ENCODE assay signal across 8 mouse cellular contexts in genomic region chr8:44934850-44935497, GRCm38 (mm10). TPM values are rescaled to one million over a fixed set of nuclear protein-coding genes. Genes with fewer than 3 reads are reported as not detected.
DNase-seq lines count a peak whose midpoint lies in the region; ATAC-seq and TF ChIP-seq lines count a peak whose summit lies in the region.

Fat1 (plus strand) TSS chr8:44935447.

- H3K9ac ChIP-seq in ES-Bruce4 (ENCODE audit: low read depth, poor library complexity, severe bottlenecking), result peak within 1 kb of the TSS; percentile 85
- H3K9ac ChIP-seq in forebrain, embryonic 14.5 days (ENCODE audit: low read length), result peak within 1 kb of the TSS; percentile 70
- peak within 1 kb of the TSS; percentile 71 for H3K9ac ChIP-seq in heart, embryonic 15.5 days
- no peak within 1 kb of the TSS for H3K9ac ChIP-seq in liver, embryonic 14.5 days (replicated peaks)

- no peaks in the 10 kb centered on the region for H3K9me3 ChIP-seq in ES-Bruce4 (replicated peaks; ENCODE audit: control insufficient read depth, insufficient read depth, low read length, poor library complexity, severe bottlenecking)
- H3K9me3 ChIP-seq in forebrain, embryonic 14.5 days (replicated peaks; ENCODE audit: control insufficient read depth, low read length), result no peaks in the 10 kb centered on the region
- no peaks in the 10 kb centered on the region for H3K9me3 ChIP-seq in heart, embryonic 15.5 days (replicated peaks)
- no peaks in the 10 kb centered on the region for H3K9me3 ChIP-seq in liver, embryonic 14.5 days (ENCODE audit: control insufficient read depth, low read length)

- WGBS in forebrain, embryonic 14.5 days, result under 1% methylated on average over 49 of the region's 49 CpGs
- under 1% methylated on average over 48 of the region's 49 CpGs for WGBS in heart, embryonic 15.5 days
- WGBS in liver, embryonic 14.5 days (ENCODE audit: insufficient replicate concordance), result under 1% methylated on average over 49 of the region's 49 CpGs
- WGBS in olfactory bulb, adult 2 months, result under 1% methylated on average over 49 of the region's 49 CpGs

- peak; percentile 50 for TF ChIP-seq POLR2A in ES-Bruce4 (IDR thresholded peaks at IDR 0.05; ENCODE audit: insufficient read depth, low read length)
- TF ChIP-seq POLR2A in olfactory bulb, adult 2 months (IDR thresholded peaks at IDR 0.05; ENCODE audit: insufficient read depth, low read depth, low read length), result peak; percentile 61

- H3K4me3 ChIP-seq in ES-Bruce4 (ENCODE audit: low read depth, low read length), result peak within 1 kb of the TSS; percentile 89
- peak within 1 kb of the TSS; percentile 72 for H3K4me3 ChIP-seq in forebrain, embryonic 14.5 days (ENCODE audit: low read depth, low read length)
- H3K4me3 ChIP-seq in heart, embryonic 15.5 days, result peak within 1 kb of the TSS; percentile 89
- peak within 1 kb of the TSS; percentile 42 to 50 for H3K4me3 ChIP-seq in liver, embryonic 14.5 days (ENCODE audit: insufficient read depth in 1 of 2, low read depth in 2 of 2, low read length in 2 of 2)
- peak within 1 kb of the TSS; percentile 59 for H3K4me3 ChIP-seq in olfactory bulb, adult 2 months (ENCODE audit: insufficient read depth, low read depth, low read length)

- peak; percentile 77 for TF ChIP-seq EP300 in ES-Bruce4 (IDR thresholded peaks at IDR 0.05; ENCODE audit: insufficient read depth, low read depth, low read length)
- TF ChIP-seq EP300 in liver, embryonic 14.5 days (IDR thresholded peaks at IDR 0.05; ENCODE audit: low read depth), result no peak

- peak within 1 kb of the TSS; percentile 86 for H3K4me2 ChIP-seq in forebrain, embryonic 14.5 days (ENCODE audit: low read length)
- peak within 1 kb of the TSS; percentile 90 for H3K4me2 ChIP-seq in heart, embryonic 15.5 days
- H3K4me2 ChIP-seq in liver, embryonic 14.5 days (ENCODE audit: low read depth), result peak within 1 kb of the TSS; percentile 56

- H3K4me1 ChIP-seq in ES-Bruce4 (ENCODE audit: control insufficient read depth, insufficient read depth, low read length), result no peaks in the 10 kb centered on the region
- H3K4me1 ChIP-seq in forebrain, embryonic 14.5 days (ENCODE audit: control insufficient read depth, insufficient read depth, low read length), result no peaks in the 10 kb centered on the region; the same call in 1 of the 2 replicates
- H3K4me1 ChIP-seq in heart, embryonic 15.5 days (replicated peaks), result peaks cover 6% of the 10 kb centered on the region; the same call in 1 of the 2 replicates
- no peaks in the 10 kb centered on the region for H3K4me1 ChIP-seq in liver, embryonic 14.5 days (replicated peaks; ENCODE audit: control insufficient read depth in 2 of 2, insufficient read depth in 2 of 2, low read length in 1 of 2)
- H3K4me1 ChIP-seq in olfactory bulb, adult 2 months (ENCODE audit: control insufficient read depth, insufficient read depth, low read length), result no peaks in the 10 kb centered on the region

- no peaks in the 10 kb centered on the region for H3K36me3 ChIP-seq in ES-Bruce4 (ENCODE audit: control insufficient read depth, insufficient read depth, low read length, poor library complexity, severe bottlenecking)
- H3K36me3 ChIP-seq in forebrain, embryonic 14.5 days (ENCODE audit: control insufficient read depth, insufficient read depth, low read length), result no peaks in the 10 kb centered on the region
- no peaks in the 10 kb centered on the region for H3K36me3 ChIP-seq in heart, embryonic 15.5 days
- no peaks in the 10 kb centered on the region for H3K36me3 ChIP-seq in liver, embryonic 14.5 days (replicated peaks; ENCODE audit: control insufficient read depth, insufficient read depth, low read depth)

- peak; percentile 84 for DNase-seq in forebrain, embryonic 14.5 days (ENCODE audit: low spot score)
- peak; percentile 94 for DNase-seq in kidney, postnatal 14 days
- no peak for DNase-seq in liver, embryonic 14.5 days (ENCODE audit: low read depth in 3 of 3, low spot score in 3 of 3)
- peak; percentile 89 for DNase-seq in urinary bladder, postnatal 25 days (ENCODE audit: low spot score)

- no peaks in the 10 kb centered on the region for H3K27me3 ChIP-seq in ES-Bruce4 (ENCODE audit: control insufficient read depth, insufficient read depth, low read length, poor library complexity, severe bottlenecking)
- H3K27me3 ChIP-seq in forebrain, embryonic 14.5 days (replicated peaks; ENCODE audit: control insufficient read depth, insufficient read depth, low read length), result no peaks in the 10 kb centered on the region
- H3K27me3 ChIP-seq in heart, embryonic 15.5 days, result no peaks in the 10 kb centered on the region
- H3K27me3 ChIP-seq in liver, embryonic 14.5 days (ENCODE audit: control insufficient read depth, insufficient read depth, low read length), result peaks cover 46% of the 10 kb centered on the region

- TF ChIP-seq CTCF in ES-Bruce4 (IDR thresholded peaks at IDR 0.05; ENCODE audit: low read depth, low read length), result no peak
- 0 out of 2 replicates have a peak, but pooled peaks have one; percentile 23 for TF ChIP-seq CTCF in liver, embryonic 14.5 days (IDR thresholded peaks at IDR 0.05; ENCODE audit: low read depth)
- TF ChIP-seq CTCF in olfactory bulb, adult 2 months (IDR thresholded peaks at IDR 0.05; ENCODE audit: insufficient read depth, low read depth, low read length), result no peak

- peak; percentile 54 for ATAC-seq in cerebellum, adult (ENCODE audit: insufficient number of reproducible peaks, low FRiP score, low TSS enrichment)
- peak; percentile 47 for ATAC-seq in forebrain, embryonic 14.5 days
- ATAC-seq in heart, embryonic 15.5 days (replicated peaks; ENCODE audit: insufficient number of reproducible peaks, insufficient read depth, low FRiP score, low read depth), result peak; percentile 72
- ATAC-seq in liver, embryonic 14.5 days (ENCODE audit: insufficient read depth), result no peak

- peak within 1 kb of the TSS; percentile 77 for H3K27ac ChIP-seq in ES-Bruce4 (ENCODE audit: insufficient read depth, low read length)
- H3K27ac ChIP-seq in forebrain, embryonic 14.5 days (ENCODE audit: low read depth, low read length), result peak within 1 kb of the TSS; percentile 79
- peak within 1 kb of the TSS; percentile 96 for H3K27ac ChIP-seq in heart, embryonic 15.5 days
- H3K27ac ChIP-seq in liver, embryonic 14.5 days, result no peak within 1 kb of the TSS
- H3K27ac ChIP-seq in olfactory bulb, adult 2 months (ENCODE audit: insufficient read depth, low read depth, low read length), result peak within 1 kb of the TSS; percentile 71

RNA-seq across cellular contexts. Expression of gene Fat1, which starts in this region (rescaled TPM):
- polyA plus RNA-seq in ES-Bruce4 (2011; ENCODE audit: insufficient read depth, insufficient read length, low read depth, missing spikeins), result 175 and 182 TPM in 2 replicates
- polyA plus RNA-seq in forebrain, embryonic 14.5 days (2014; fragmentation: Nextera tagmentation; extraction: Ambion mirVana), result 10.0 and 11.4 TPM in 2 replicates
- 10.9 and 11.9 TPM in 2 replicates for polyA plus RNA-seq in heart, embryonic 15.5 days (2015; fragmentation: Nextera tagmentation; extraction: Ambion mirVana)
- 1.3 TPM in 2 replicates for polyA plus RNA-seq in liver, embryonic 14.5 days (2012; rRNA removed)
- polyA plus RNA-seq in liver, embryonic 14.5 days (2014; fragmentation: Nextera tagmentation; extraction: Ambion mirVana), result 0.98 and 1.0 TPM in 2 replicates
- polyA plus RNA-seq in olfactory bulb, adult 2 months (2012; ENCODE audit: insufficient read depth, insufficient read length, low replicate concordance, missing spikeins), result 137 TPM in 1 of 2 replicates, not detected in the other

Comparison
In these comparisons a context has a peak if more than half of its experiments do, and no peak if none do; other contexts are left out.
1. DNase-seq: peak in forebrain, embryonic 14.5 days (single experiment), kidney, postnatal 14 days (single experiment) and urinary bladder, postnatal 25 days (single experiment); none in liver, embryonic 14.5 days (0 of 3).
2. Peak in every context shown above with its lines, with median percentiles within 50 percentile points of each other: H3K4me3 ChIP-seq and H3K4me2 ChIP-seq.